Mouse (Mus musculus) ES-E14 (cell line): ENCODE data around the gene Arcn1. TPM values are rescaled to one million over a fixed set of nuclear protein-coding genes. Genes with fewer than 3 reads are reported as not detected.

Source experiments
- DNase-seq: peaks from one replicate; pipeline ENCODE4 v3.0.0-alpha.2; 2013; ENCODE audit warnings: low read depth, low spot score
- H3K27ac ChIP-seq: 2 replicates; pipeline ENCODE4 v1.5.1; 2012; ENCODE audit warnings: low read depth, mild to moderate bottlenecking, low read length, moderate library complexity, mixed read lengths; ENCODE audit not compliant: poor library complexity, insufficient read depth, severe bottlenecking
- H3K36me3 ChIP-seq: 2 replicates; pipeline ENCODE4 v1.6.1; 2012; ENCODE audit warnings: mild to moderate bottlenecking, low read length, moderate library complexity, mixed read lengths; ENCODE audit not compliant: control insufficient read depth, poor library complexity, insufficient read depth, severe bottlenecking
- H3K4me1 ChIP-seq, 2 experiments: fragments of 150-350 bp in 1 of 2; sonication (generic) in 1 of 2; 2 replicates each; pipeline ENCODE4 v1.6.1; 2012; ENCODE audit warnings: low read length in 2 of 2, mild to moderate bottlenecking in 1 of 2, mixed read lengths in 1 of 2; ENCODE audit not compliant: control insufficient read depth in 2 of 2, insufficient read depth in 2 of 2, poor library complexity in 1 of 2
- H3K4me3 ChIP-seq, 2 experiments: fragments of 150-350 bp in 1 of 2; sonication (generic) in 1 of 2; 2 replicates each; pipeline ENCODE4 v1.5.1; 2012; ENCODE audit warnings: low read length in 2 of 2, low read depth in 1 of 2, mild to moderate bottlenecking in 1 of 2, mixed read lengths in 1 of 2; ENCODE audit not compliant: insufficient read depth in 1 of 2, poor library complexity in 1 of 2, severe bottlenecking in 1 of 2
- H3K9ac ChIP-seq: 2 replicates; pipeline ENCODE4 v1.6.1; 2012; ENCODE audit warnings: low read depth, mild to moderate bottlenecking, low read length, mixed read lengths; ENCODE audit not compliant: poor library complexity, insufficient read depth, severe bottlenecking
- H3K9me3 ChIP-seq: fragments of 150-350 bp; sonication (generic); 2 replicates; pipeline ENCODE4 v1.6.1; 2012; ENCODE audit warnings: low read depth, mild to moderate bottlenecking, low read length; ENCODE audit not compliant: control insufficient read depth, insufficient read depth
- CHD2 ChIP-seq: IDR thresholded peaks from 2 replicates; pipeline ENCODE4 v1.6.1; 2014; ENCODE audit warnings: mild to moderate bottlenecking, low read depth, low read length, inconsistent platforms
- HCFC1 ChIP-seq: IDR thresholded peaks from 2 replicates; pipeline ENCODE4 v1.6.1; 2012; ENCODE audit warnings: low read length, inconsistent platforms, borderline replicate concordance; ENCODE audit not compliant: insufficient read depth
- MAFK ChIP-seq: IDR thresholded peaks from 2 replicates; pipeline ENCODE4 v1.6.1; 2014; ENCODE audit warnings: mild to moderate bottlenecking, low read depth, low read length, inconsistent platforms; ENCODE audit not compliant: insufficient read depth
- ZC3H11A ChIP-seq: IDR thresholded peaks from 2 replicates; pipeline ENCODE4 v1.6.1; 2012; ENCODE audit warnings: low read depth, mild to moderate bottlenecking, inconsistent platforms, low read length, borderline replicate concordance
- ZNF384 ChIP-seq: IDR thresholded peaks from 2 replicates; pipeline ENCODE4 v1.6.1; 2012; ENCODE audit warnings: low read depth, low read length, inconsistent platforms
- in situ Hi-C, 2 experiments: fragments of 600-800 bp; cut with MboI; formaldehyde crosslinking; loops; one replicate each; pipeline ENCODE4 v1.15.1; 2025; ENCODE audit warnings: low sequenced_read_pairs in 2 of 2, inconsistent platforms in 1 of 2; ENCODE audit not compliant: unreplicated experiment in 2 of 2
- total RNA-seq: library from RNA; depleted of rRNA; stranded (reverse); fragments of 300-350 nt; gene quantifications from 2 replicates; pipeline ENCODE4 v1.2.3, GENCODE M21; 2012; rRNA removed

The Arcn1 gene
- total RNA-seq, 1 experiment, result 72.3 TPM

GRCm38 (mm10) chr9:44691671-44692520, 75.7 kb downstream of the Arcn1 start:
- peaks cover 2 to 10% of the 10 kb centered on the region in 2 experiments; a peak in 2 of 4 replicates for H3K4me1 ChIP-seq
- no peak overlapping the region for H3K27ac ChIP-seq
- no peak for TF ChIP-seq MAFK
- TF ChIP-seq CHD2, result no peak
- no peak for TF ChIP-seq ZNF384
- TF ChIP-seq HCFC1, result no peak
- TF ChIP-seq ZC3H11A, result no peak
- no peak for DNase-seq
- no peak overlapping the region for H3K9ac ChIP-seq
- H3K4me3 ChIP-seq, result no peak overlapping the region
- H3K36me3 ChIP-seq, result peaks cover 3% of the 10 kb centered on the region; the same call in 1 of the 2 replicates
- H3K9me3 ChIP-seq, result no peaks in the 10 kb centered on the region
- in situ Hi-C loops, result no loop called here

Other genes with a start within 250 kb of the Arcn1 start
- 0.21 and 0.31 TPM in 2 replicates for gene Cxcr5, start 206.0 kb downstream of the Arcn1 start, total RNA-seq
- 34.9 and 52.7 TPM in 2 replicates for gene Ddx6, start 163.0 kb downstream of the Arcn1 start, total RNA-seq
- gene Treh, start 94.6 kb downstream of the Arcn1 start, total RNA-seq, result not detected in 2 replicates
- gene Phldb1, start 32.6 kb downstream of the Arcn1 start, total RNA-seq, result 25.8 and 44.0 TPM in 2 replicates
- 49.1 and 64.4 TPM in 2 replicates for gene Ift46, start 63 bp upstream of the Arcn1 start, total RNA-seq
- 0.54 and 1.0 TPM in 2 replicates for gene Tmem25, start 31.5 kb upstream of the Arcn1 start, total RNA-seq
- gene Ttc36, start 35.2 kb upstream of the Arcn1 start, total RNA-seq, result 0.80 and 2.2 TPM in 2 replicates
- gene Kmt2a, start 113.5 kb upstream of the Arcn1 start, total RNA-seq, result 23.6 and 25.2 TPM in 2 replicates
- 664 and 732 TPM in 2 replicates for gene Atp5l, start 152.9 kb upstream of the Arcn1 start, total RNA-seq
- gene Ube4a, start 197.8 kb upstream of the Arcn1 start, total RNA-seq, result 46.5 and 56.3 TPM in 2 replicates
- 0.27 TPM in 1 of 2 replicates, not detected in the other for gene Cd3g, start 212.6 kb upstream of the Arcn1 start, total RNA-seq
- not detected in 2 replicates for gene Cd3d, start 213.9 kb upstream of the Arcn1 start, total RNA-seq
- 3.2 and 4.0 TPM in 2 replicates for gene Cd3e, start 241.8 kb upstream of the Arcn1 start, total RNA-seq